Mouse (Mus musculus) gastrocnemius, postnatal 25 days (tissue): ENCODE data around the gene Pgr. TPM values are rescaled to one million over a fixed set of nuclear protein-coding genes. Genes with fewer than 3 reads are reported as not detected.

ENCODE experiments used
- DNase-seq: peaks from one replicate; pipeline ENCODE4 v3.0.0; 2022
- long read RNA-seq, 2 experiments: library from polyadenylated mRNA; stranded (forward); transcript quantifications; one replicate each; pipeline ENCODE4 v2.0.0; 2021
- total RNA-seq, 2 experiments: library from RNA; stranded (reverse); gene quantifications; 1 replicate in 1 of 2; 2 replicates in 1 of 2; pipeline ENCODE4 v1.2.3; 2021

Gene Pgr
- under 1 TPM in 1 of 2 experiments, not detected in 1; 0.03 TPM for total RNA-seq
- long read RNA-seq, experiment 1: 0 reads
- long read RNA-seq, experiment 2: 0 reads

DNA sequence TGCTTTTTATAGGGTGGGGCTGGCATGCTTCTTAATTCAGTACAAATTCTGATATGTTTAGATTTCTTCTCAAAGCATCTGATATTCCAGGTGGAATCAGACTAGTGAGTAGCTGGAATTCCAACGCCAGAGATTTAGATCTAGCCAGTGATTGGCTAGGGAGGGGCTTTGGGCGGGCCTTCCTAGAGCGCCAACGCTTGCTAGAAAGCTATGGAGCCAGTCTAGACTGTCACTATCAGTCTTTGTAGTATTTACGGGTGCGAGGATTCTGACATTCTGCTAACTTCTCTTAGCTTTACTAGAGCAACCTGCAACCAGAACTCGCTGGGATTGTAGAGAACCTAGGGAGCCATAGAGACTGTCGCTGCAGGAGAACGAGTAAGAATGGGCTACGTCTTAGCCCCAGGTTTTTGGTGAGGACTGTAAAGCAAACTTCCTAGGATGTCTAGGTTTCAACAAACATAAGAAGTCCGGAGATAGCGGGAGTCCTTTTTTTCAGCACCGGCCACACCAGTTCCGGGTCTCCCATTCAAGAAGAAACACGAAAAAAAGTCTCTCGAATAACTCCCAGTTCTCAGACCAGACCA lies at the start of gene Pgr:
Pgr (plus strand) TSS at position 218 of the 587 bp plus-strand sequence.
- DNase-seq: no peak

DNA sequence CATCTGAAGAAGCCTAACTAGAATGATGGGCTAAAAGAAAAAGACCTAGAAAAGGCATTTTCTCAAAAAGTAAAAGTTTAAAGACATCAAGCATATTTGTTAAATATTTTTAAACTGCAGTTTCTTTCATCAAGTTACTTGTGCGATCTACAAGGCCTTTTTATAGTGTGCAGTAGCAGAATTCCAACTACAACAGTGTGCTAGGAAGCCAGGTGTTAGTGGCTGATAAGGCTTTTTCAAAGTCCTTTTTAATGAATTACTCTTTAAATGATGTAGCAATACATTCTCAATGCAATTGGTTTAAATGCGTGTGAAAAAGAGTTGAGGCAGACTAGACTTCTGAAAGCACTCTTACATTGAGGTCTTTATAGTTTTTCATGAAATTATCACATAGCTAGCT lies 42.2 kb upstream of the Pgr start:
- no peak for DNase-seq

DNA sequence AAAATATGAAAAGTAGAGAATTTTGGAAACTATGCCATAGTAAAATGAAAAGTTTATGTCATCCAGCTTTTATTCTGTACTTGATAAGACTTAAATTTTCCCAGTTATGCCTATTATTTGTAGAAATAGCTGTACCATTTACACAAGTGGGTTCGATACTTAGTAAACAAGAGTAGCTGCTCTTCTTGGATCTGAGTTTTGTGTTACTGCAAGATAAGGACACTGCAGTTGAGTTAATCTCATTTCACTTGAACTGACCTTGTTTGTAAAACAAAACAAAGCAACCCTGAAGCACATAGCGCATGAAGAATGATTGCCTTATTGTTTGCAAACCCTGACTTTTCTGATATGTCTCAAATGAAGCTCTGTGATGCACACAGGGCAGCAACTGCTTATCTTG lies 31.1 kb upstream of the Pgr start:
- DNase-seq: no peak

DNA sequence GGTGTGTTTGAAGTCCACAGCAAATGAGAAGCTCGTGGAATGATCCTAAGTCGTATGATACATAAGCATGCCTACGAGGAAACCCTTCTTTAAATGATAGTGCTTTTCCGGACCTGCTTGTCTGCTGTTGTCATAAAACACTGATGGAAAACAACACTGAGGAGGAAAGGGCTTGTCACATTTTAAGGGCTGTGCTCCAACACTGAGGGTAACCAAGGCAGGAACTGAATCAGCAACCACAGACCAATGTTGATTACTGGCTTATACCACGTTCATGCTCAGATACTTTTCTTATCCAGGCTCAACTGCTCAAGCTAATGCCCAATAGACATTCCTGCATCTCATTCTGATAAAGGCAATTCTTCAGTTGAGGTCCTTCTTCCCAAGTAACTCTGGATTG lies 4.4 kb upstream of the Pgr start:
- no peak for DNase-seq

DNA sequence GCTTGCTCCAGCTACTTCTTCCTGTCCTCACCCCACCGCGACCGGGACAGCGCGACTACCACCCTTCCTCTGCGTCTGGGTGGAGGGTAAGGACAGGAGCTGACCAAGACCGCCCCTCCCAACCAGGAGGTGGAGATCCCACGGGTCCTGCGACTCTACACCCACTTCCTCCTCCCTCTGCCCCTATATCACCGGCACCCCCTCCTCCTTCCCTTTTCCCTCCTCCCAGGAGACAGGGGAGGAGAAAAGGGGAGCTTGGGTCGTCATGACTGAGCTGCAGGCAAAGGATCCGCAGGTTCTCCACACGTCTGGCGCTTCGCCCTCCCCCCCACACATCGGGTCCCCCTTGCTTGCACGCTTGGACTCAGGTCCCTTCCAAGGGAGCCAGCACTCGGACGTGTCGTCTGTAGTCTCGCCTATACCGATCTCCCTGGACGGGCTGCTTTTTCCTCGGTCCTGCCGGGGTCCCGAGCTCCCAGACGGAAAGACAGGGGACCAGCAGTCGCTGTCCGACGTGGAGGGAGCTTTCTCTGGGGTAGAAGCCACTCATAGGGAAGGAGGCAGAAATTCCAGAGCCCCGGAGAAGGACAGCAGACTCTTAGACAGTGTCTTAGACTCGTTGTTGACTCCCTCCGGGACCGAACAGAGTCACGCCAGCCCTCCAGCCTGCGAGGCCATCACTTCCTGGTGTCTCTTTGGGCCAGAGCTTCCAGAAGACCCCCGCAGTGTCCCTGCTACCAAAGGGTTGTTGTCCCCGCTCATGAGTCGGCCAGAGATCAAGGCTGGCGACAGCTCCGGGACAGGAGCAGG lies 775 bp downstream of the Pgr start:
- DNase-seq: no peak

DNA sequence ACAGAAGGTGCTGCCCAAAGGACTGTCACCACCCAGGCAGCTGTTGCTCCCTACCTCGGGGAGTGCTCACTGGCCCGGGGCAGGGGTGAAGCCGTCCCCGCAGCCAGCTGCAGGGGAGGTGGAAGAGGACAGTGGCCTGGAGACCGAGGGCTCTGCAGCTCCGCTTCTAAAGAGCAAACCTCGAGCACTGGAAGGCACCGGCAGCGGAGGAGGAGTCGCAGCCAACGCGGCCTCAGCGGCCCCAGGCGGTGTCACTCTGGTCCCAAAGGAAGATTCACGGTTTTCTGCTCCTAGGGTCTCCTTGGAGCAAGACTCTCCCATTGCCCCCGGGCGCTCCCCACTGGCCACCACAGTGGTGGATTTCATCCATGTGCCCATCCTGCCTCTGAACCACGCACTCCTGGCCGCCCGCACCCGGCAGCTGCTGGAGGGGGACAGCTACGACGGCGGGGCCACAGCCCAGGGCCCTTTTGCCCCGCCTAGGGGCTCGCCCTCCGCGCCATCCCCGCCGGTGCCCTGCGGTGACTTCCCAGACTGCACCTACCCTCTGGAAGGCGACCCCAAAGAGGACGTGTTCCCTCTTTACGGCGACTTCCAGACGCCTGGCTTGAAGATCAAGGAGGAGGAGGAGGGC lies 1.5 kb downstream of the Pgr start:
- peak; percentile 8 for DNase-seq

DNA sequence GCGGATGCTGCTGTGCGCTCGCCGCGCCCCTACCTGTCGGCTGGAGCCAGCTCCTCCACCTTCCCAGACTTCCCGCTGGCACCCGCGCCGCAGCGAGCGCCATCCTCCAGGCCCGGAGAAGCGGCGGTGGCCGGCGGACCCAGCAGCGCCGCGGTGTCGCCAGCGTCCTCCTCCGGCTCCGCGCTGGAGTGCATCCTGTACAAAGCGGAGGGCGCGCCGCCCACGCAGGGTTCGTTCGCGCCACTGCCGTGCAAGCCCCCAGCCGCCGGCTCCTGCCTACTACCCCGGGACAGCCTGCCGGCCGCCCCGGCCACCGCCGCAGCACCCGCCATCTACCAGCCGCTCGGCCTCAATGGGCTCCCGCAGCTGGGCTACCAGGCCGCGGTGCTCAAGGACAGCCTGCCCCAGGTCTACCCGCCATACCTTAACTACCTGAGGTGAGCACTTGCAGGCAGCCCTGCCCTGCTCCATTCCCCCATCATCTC lies 2.1 kb downstream of the Pgr start:
- DNase-seq: peak; percentile 8

DNA sequence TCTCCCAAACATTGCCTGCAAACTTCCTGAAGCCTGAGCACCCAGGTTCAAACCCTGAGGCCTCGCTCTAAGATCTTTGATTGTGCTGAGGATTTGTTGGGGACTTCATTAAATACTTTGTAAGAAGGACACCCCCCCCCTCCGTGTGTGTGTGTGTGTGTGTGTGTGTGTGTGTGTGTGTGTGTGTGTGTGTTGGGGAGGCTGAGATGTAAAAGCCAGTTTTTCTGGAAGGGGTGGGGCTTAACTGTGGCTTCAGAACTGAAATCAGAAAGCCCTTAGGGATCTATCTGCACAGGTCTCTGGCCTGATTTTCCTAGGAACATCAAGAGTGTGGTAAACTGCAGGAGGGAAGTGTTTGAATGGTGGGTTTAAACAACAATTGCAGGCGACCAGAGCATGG lies 2.6 kb downstream of the Pgr start:
- DNase-seq: no peak

DNA sequence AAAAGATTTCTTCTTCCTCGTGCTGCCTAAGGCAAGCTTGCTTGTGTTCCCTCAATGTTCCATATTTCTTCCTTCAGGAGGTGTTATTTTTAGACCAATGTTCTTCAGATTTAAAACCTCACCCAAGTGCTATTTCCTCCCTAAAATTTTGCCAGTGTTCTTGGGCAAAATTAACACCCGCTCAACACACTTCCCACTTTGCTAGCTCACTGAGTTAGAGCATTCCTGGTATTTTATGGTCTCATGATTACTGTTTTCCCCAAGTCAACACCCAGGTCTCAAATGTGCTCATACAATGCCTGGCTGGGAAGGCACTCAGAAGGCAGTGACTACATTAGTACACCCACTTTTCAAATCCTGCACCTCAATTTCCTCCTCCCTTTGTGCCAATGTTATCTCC lies 27.9 kb downstream of the Pgr start:
- DNase-seq: no peak

DNA sequence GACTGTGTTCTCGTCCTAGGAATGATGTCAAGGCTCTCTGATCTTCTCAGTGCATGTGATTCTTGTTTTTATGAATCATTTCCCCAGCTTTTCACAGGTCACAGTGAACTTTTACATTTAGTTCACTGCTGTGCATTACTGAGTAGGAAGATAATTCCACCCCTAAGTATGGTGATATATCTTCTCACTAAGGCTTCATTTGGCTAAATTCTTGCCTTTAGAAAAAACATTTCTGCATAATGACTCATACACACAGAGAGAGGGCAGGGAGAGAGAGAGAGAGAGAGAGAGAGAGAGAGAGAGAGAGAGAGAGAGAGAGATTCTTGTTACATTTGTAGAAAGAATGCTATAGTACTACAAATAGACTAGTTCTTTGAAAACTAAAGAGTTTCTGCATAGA lies 38.1 kb downstream of the Pgr start:
- DNase-seq: no peak

DNA sequence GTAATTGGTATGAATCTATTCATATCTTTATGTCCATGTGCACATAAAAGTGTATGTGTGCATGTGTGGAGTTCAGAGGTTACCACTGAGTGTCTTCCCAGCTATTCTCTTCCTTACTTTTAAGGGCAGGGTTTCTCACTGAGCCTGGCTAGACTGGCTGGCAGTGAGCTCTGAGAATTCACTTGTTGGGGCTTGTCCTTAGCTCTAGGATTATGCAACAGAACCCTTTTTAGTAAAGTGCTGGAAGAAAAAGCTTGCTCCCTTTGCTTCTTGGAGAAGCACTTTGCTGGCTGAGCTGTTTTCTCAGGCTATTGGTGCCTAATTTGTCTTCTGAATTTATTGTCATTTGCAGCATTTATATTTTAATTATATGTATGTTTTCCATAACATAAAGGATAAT lies 53.7 kb downstream of the Pgr start:
- DNase-seq: no peak

DNA sequence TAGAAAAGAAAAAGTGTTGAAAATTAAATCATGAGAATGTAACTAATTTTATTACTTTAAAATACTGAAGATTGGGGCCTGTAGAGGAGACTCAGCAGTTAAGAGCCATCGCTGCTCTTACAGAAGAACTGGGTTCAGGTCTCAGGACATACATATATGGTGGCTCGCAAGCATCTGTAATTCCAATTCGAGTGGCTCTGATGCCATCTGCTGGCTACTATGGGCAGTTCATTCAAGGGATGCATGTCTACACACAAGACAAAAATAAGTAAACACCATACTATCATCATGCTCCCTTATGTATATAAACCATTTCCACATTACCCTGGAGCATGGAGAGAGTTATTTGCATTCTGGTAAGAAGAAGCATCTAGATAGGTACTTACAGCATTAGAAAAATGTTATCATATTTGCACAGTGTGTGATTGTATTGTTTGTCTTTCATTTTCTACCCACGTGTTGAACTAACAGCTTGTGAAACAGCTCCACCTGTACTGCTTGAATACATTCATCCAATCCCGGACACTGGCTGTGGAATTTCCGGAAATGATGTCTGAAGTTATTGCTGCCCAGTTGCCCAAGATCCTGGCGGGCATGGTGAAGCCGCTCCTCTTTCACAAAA lies 65.0 kb downstream of the Pgr start:
- no peak for DNase-seq

DNA sequence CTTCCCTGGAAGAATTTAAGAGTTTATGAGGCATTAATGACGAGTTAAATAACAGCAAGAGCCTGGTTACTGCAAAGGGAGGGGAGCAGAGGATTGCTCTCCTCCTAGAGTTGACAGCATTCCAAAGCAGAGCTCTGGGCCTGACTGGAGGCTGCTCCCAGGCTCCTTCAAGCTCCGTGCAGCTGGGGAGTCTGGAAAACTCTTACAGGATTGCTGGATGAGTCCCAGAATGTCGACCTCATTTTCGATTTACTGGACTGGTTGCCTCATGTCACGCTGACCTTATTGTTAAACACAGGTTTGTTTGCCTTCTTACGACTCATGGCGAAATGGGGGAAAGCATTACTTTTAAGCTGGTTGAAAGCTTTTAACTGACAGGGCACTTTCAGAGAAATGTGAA lies 70.6 kb downstream of the Pgr start:
- peak; percentile 47 for DNase-seq

DNA sequence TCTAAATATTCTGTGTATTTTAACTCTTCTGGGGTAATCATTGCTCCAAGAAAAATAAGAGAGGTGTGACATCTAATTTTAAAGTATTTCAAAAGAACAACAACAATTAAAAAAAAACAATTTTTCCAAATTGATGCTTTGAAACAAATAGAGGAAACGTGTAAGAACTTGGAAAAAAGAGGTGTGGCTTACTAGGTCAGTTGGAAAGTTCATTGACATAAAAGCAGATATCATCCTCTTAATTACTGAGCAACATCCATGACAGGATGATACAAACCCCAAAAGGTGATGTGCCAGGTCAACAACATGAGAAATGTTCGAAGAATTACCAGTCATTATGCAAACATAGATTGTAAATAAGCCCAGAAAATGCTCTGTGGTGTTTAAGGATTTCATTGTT lies 71.9 kb downstream of the Pgr start, which contains the start of gene Gm16485:
Gm16485 (plus strand) TSS at position 301 of the 400 bp plus-strand sequence.
- DNase-seq: no peak

DNA sequence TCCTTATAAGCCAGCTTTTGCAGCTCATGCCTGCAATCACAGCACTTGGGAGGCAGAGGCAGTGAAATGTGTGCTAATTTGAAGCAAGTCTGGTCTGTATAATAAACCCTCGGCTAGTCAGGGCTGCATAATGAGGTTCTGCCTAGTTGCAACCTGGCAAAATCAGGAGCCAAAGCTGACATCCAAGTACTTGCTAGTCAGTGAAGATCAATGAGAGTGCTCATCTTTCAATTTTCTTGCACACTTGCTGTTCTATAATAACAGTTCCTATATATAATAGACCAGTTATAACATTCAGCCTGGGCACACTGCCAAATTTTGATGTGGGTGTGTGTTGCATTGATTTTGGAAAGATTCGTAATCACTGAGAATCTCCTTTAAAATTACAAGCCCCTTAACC lies 78.1 kb downstream of the Pgr start:
- no peak for DNase-seq

DNA sequence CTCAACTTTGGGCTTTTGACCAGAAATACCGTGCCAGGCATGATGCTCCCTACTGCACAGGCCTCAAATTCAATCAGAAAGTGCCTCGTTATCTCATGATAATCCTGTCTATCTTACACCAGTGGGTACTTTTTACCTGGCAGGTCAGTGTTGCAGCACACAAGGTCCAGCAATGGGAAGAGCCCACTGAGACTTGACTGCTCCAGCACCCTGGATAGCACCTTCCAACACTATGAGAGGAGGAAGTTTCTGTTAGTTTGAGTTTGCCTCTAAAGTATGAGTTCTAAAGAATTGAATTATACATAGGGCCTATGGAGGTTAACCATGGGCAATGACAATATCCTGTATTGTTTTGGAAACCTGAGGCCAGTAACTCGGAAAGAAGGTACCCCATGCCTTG lies 82.7 kb downstream of the Pgr start:
- no peak for DNase-seq

DNA sequence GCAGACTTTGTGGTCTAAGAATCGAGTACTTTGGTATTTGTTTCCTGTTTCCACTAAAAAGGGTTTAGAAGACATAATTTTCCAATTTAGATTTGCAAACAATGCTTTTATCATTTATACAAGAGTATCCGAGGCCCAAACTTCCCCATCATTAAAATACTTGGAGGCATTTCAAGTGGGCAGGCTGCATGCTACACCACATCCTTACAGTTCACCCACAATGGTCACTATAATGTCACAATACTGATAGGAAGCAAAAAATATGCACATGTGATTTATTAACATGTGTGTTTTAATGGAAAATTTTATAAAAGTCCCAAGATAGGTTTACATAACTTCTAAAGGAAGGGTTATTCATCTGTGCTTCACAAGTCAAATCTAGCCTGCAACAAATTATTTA lies 96.9 kb downstream of the Pgr start:
- DNase-seq: no peak

DNA sequence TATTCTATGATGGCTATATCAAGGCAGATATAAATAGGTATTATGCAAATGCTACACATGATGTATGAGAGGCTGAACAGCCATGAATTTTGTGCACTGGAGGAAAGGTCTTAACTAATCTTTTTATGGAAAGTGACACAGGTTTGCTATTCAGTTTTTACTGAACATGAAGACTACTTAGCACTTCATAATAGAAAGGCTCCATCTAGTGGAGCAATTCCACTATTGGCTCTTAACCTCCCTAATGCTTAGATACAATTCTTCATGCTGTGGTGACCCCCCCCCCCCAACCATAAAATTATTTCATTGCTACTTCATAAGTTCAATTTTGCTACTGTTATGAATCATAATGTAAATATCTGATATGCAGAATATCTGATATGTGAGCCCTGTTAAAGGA lies 101.5 kb downstream of the Pgr start:
- DNase-seq: no peak

DNA sequence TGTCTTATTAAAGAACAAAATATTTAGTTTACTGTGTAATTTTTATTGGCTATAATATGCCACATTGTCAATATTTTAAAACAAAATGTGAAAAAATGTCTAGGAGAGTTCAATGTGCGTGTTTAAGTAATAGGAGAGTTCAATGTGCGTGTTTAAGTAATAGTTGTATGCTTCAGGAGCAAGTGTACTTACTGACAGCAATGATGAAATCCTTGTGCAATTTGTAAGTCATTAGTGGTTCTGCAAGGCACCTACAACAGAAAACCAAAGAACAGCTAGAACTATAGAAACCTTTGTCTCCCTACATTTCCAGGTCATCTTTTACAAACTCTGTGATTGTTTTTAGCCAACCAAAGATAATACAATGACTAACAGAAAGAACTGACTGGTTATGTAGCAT lies 115.5 kb downstream of the Pgr start:
- DNase-seq: no peak
